Mouse (Mus musculus): ENCODE results near the gene Megf11.
A peak's percentile ranks its signal among the peaks of the same experiment; 100 is the strongest.

Megf11 gene

GRCm38 (mm10) chr9:64393914-64394596 lies 8.6 kb downstream of the Megf11 start:
- peak; percentile 75 to 93 for DNase-seq (ENCODE audit: low spot score in 2 of 2)

GRCm38 (mm10) chr9:64395238-64395920 lies 10.0 kb downstream of the Megf11 start:
- no peak for DNase-seq (ENCODE audit: low spot score in 2 of 2)

GRCm38 (mm10) chr9:64397108-64397507 lies 11.7 kb downstream of the Megf11 start:
- DNase-seq (ENCODE audit: low spot score in 2 of 2), result peak in 1 of 2 experiments; percentile 41

- no peak for DNase-seq (ENCODE audit: low spot score in 2 of 2)
Measured at GRCm38 (mm10) chr9:64399121-64399520, 13.7 kb downstream of the Megf11 start.

- DNase-seq (ENCODE audit: low spot score in 2 of 2), result no peak
Measured at GRCm38 (mm10) chr9:64402141-64402540, 16.7 kb downstream of the Megf11 start.

- no peak for DNase-seq (ENCODE audit: low spot score in 2 of 2)
Measured at GRCm38 (mm10) chr9:64406841-64407240, 21.4 kb downstream of the Megf11 start.

GRCm38 (mm10) chr9:64407390-64407970 lies 22.1 kb downstream of the Megf11 start:
- DNase-seq (ENCODE audit: low spot score in 2 of 2), result no peak

- DNase-seq (ENCODE audit: low spot score in 2 of 2), result no peak
Measured at GRCm38 (mm10) chr9:64408821-64409220, 23.4 kb downstream of the Megf11 start.

GRCm38 (mm10) chr9:64420471-64420870 lies 35.0 kb downstream of the Megf11 start:
- DNase-seq (ENCODE audit: low spot score in 2 of 2), result no peak

GRCm38 (mm10) chr9:64421986-64422616 lies 36.7 kb downstream of the Megf11 start:
- DNase-seq (ENCODE audit: low spot score in 2 of 2), result no peak

GRCm38 (mm10) chr9:64423912-64424311 lies 38.5 kb downstream of the Megf11 start:
- no peak for DNase-seq (ENCODE audit: low spot score in 2 of 2)

- no peak for DNase-seq (ENCODE audit: low spot score in 2 of 2)
Measured at GRCm38 (mm10) chr9:64436121-64436520, 50.7 kb downstream of the Megf11 start.

GRCm38 (mm10) chr9:64440101-64440500 lies 54.7 kb downstream of the Megf11 start:
- no peak for DNase-seq (ENCODE audit: low spot score in 2 of 2)

- DNase-seq (ENCODE audit: low spot score in 2 of 2), result no peak
Measured at GRCm38 (mm10) chr9:64445981-64446380, 60.6 kb downstream of the Megf11 start.

- DNase-seq (ENCODE audit: low spot score in 2 of 2), result no peak
Measured at GRCm38 (mm10) chr9:64447070-64447469, 61.6 kb downstream of the Megf11 start.

GRCm38 (mm10) chr9:64447522-64447921 lies 62.1 kb downstream of the Megf11 start:
- DNase-seq (ENCODE audit: low spot score in 2 of 2), result no peak

GRCm38 (mm10) chr9:64452769-64453168 lies 67.3 kb downstream of the Megf11 start:
- peak in 1 of 2 experiments; percentile 41 for DNase-seq (ENCODE audit: low spot score in 2 of 2)

- no peak for DNase-seq (ENCODE audit: low spot score in 2 of 2)
Measured at GRCm38 (mm10) chr9:64454196-64454595, 68.8 kb downstream of the Megf11 start.

GRCm38 (mm10) chr9:64455910-64456309 lies 70.5 kb downstream of the Megf11 start:
- no peak for DNase-seq (ENCODE audit: low spot score in 2 of 2)

GRCm38 (mm10) chr9:64457596-64457995 lies 72.2 kb downstream of the Megf11 start:
- no peak for DNase-seq (ENCODE audit: low spot score in 2 of 2)

GRCm38 (mm10) chr9:64461568-64462308 lies 76.3 kb downstream of the Megf11 start:
- no peak for DNase-seq (ENCODE audit: low spot score in 2 of 2)

GRCm38 (mm10) chr9:64462870-64463269 lies 77.4 kb downstream of the Megf11 start:
- no peak for DNase-seq (ENCODE audit: low spot score in 2 of 2)

Data from spleen, postnatal 4 days (tissue).